Mouse (Mus musculus): ENCODE results near the gene B3gnt9. TPM values are rescaled to one million over a fixed set of nuclear protein-coding genes. Genes with fewer than 3 reads are reported as not detected.

Gene B3gnt9
- polyA plus RNA-seq (2014; fragmentation: Illumina TruSeq; extraction: RNeasy Lipid Tissue Mini Kit (QIAGEN cat#74804); ENCODE audit: low replicate concordance), result 1.2 TPM

DNA sequence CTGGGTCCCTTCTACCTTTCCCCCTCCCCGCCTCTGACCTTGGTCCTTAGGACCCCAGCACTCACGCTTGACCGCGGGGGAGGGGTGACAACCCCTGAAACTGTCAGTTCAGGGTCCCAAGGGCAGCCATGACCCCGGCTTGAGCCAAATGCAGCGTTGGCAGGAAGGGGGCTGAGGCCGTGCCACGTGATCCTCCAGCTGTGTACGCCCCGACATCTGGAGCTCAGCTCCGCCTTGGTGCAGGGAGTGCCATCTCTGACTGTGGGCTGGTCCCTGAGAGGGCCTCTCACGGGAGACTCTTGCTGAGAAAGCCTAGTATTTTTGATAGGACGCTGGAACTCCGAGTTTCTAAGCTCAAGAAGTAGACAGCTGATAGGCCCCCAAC, at the start of gene B3gnt9:
TSS of gene B3gnt9 (minus strand) at position 188 of the 385 bp plus-strand sequence.

DNA sequence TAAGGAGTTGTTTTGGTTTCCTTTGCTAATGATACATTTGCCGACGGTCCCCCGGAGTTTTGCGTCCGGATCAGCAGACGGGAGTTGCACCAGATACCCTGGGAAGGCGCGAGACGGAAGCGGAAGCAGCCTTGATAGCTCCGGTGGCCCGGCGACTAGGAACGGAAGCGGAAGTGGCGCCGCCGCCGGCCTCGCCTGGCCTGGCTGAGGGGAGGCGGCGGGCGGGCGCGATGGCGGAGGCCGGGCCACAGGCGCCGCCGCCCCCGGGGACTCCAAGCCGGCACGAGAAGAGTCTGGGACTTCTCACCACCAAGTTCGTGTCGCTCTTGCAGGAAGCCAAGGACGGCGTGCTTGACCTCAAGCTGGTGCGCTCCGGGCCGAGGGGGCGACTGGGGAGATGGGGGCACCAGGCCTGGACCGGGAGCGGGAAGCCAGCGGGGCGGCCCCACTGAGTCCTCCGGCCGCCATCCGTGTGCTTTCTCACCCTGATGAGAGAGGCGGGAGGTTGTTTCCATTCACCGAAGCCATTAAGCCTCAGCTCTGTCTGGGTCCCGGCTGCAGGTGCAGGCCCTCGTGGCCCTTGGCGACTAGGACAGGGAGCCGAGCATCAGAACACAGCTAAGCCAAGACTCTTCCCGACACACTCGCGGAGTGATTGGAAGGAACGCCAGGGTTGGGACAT, 42.7 kb upstream of the B3gnt9 start, which contains the start of gene E2f4:
TSS of gene E2f4 (plus strand) at position 153 of the 682 bp plus-strand sequence.

DNA sequence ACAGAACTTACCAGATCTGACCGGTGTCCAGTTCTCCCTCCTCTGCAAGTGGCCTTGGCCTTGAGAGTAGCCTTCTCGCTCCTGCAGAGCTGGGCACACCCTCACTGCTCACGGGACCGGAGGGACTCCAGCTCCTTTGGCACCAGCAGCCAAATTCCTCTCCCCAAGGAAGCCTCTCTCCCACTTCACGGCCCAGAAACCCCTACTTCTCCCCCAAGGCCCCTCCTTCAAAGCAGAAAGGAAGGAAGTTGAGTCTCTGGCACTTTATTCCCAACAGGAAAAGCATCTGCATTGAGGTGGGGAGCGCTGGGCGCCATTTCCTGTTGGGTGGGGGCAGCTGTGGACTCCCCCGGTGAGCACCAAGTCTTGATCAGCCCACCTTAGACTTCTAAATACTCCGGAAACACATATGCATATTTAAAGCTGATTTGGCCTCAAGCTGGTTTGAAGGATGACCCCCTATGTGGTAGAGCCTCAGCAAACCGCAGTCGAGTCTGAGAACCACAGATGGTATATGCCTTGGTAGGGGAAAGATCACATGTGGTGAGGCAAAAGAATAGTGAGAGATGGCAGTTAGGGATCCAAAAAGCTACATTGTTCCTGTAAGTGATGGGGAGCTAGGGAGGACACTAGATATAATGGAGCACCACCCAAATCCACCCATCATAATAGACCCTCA, 41.1 kb upstream of the B3gnt9 start, which contains the start of gene Exoc3l:
TSS of gene Exoc3l (minus strand) at position 207 of the 679 bp plus-strand sequence.

DNA sequence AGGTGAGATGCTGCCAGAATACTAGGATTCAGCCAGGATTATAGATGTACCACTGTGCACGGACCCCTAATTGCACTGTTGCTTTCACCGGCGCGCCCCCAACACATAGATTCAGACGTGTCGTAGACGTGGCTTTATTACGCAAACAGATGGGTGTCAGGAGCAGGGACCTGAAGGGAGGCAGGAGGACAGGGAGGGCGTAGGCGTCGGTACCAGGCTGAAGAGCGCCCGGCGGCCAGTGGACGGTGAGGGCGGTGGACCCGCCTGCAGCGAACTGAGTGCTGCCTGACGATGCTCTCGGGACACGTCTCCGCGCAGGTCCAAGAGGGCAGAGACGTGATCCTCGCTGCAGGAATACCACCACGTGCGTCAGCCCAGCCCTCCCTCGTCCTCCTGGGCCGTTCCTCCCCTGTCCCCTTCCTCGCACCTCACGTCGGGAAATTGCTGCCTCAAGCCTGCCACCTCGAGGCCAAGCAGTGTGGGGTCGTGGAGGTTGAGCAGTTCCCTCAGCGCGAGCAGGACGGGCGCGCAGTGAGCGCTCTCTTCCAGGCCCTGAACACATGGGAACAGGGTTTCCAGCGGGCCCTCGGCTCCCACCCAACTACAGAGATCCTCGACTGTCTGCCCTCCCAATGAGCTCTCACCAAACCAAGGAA, 35.0 kb upstream of the B3gnt9 start, which contains the start of gene 4931428F04Rik:
TSS of gene 4931428F04Rik (minus strand) at position 60 of the 656 bp plus-strand sequence.

DNA sequence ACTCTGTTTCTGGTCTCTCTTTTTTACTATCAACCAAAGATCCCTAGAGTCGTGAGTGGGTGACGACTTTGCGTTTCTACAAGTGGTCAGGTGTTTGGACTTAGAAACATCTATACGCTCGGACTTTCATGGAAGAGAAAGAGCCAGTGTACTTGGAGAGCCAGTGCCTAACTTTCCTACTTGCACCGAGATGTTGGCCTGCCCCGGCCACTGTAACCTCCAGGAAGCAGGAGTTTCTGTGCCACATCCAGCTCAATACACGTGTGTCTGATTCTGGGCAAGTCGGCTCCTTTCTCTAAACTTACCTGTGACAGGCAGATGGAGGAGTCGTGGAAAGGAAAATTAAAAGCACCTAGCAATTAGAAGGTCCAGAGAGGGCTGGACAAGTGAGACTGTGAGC, 20.9 kb upstream of the B3gnt9 start, which contains the start of gene Nol3:
TSS of gene Nol3 (plus strand) at position 301 of the 400 bp plus-strand sequence.

DNA sequence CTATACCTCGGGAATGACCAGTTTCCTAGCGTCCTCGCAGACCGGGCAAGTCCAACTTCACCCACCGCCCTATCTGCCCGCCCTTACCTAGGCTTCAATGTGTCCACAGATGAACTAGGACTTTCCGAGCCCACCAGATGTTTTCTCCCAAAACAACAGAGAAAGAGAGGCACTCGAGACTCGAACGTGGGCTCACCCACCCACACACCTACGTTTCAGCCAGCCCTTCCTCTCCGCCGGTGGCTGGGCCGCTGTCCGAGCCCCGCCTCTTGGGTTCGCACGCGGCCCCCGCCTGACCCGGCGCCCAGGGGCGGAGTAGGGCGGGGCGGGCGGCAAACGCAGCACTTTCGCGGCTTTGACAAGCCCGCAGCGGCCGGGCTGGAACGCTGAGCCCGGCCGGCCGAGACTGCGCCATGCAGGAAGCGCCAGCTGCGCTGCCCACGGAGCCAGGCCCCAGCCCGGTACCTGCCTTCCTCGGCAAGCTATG, 14.6 kb upstream of the B3gnt9 start, which contains the start of gene Hsf4:
TSS of gene Hsf4 (plus strand) at position 341 of the 487 bp plus-strand sequence.

DNA sequence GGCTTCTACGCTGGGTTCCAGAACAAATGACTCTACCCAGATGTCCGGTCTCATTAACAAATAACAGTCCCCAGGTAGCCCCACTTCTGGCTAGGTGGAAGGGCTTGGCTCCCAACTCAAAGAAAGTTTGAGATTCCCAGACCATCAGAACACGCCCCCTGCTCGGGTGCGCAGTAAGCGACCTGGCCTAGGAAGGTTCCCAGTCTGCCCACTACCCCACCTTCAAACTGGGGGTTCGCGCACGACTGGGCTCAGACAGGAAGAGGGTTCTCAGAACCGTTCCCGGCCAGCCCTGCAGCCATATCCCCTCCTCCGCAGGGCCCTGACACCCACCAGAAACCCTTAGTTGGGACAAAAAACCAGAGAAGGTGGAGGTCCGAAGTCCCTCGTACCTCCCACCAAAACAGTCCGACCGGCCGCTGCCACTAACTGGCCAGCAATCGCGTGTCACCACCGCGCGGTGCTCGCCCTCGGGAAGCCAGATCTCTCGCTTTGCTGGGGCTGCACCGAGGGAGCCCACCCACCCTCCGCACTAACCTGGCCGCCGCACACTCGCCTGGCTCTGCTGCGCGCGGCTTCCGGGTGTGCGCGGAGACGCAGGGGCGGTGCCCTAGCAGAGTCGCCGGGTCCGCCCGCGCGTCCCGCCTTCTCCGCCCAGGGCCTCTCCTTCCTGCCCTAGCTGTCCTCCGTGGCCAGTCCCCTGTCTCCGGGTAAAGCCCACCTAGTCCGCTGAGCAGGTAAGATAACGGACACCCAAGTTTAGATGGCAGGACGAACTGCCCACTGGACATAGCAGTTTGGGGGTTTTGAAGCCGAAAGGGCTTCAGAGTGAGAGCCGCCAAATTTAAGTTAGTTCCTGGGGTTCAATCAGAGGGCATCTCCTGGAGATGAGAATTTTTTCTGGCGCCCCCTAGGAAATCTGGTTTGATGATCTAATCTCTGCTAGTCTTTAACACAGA, 9.3 kb upstream of the B3gnt9 start, which contains the start of the genes Tradd and Fbxl8:
TSS of gene Tradd (minus strand) at position 586 of the 959 bp plus-strand sequence.
TSS of gene Fbxl8 (plus strand) at position 625 of the 959 bp plus-strand sequence.

DNA sequence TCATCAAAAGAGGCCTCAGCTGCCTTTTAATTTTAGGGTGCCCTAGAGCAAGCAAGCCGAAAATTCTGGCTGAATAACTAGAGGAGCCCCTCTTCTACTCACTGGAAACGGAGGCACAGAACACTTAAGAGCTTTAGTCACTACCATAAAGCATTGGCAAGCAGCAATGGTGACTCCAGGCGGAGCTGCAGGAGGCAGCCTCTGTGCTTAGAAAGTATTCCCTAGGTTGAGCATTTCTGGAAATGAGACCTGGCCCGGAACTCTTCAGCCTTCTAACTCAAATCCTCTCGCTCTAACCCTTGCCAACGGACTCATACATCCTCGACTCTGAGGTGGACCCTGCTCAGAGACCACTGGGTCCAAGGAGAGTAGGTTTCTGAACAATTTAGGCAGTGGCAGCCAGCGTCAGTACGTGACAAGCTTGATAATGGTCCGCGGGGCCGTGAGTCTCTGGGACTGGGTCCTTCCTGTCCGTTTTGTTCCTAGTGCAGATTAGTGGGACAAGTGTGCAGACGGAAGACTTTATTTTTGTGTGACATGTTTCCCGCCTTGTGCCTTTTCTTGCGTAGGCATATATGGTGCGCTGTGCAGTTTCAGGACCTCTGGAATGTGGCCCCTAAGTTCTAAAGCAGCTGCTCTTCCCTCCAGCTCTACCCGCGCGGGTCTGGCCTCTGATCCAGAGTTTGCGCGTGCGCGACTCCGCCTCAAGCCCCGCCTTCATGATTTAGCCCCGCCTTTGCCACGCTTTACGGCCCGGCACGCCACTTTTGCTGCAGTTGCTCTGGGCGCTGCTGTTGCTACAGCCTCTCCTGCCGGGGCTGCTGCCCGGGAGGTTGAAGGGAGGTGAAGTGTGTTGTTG, 30.3 kb downstream of the B3gnt9 start, which contains the start of gene D230025D16Rik:
TSS of gene D230025D16Rik (plus strand) at position 733 of the 859 bp plus-strand sequence.

Other genes starting within 250 kb of the B3gnt9 start
- 3.9 TPM for gene Ces3a, start 206.6 kb downstream of the B3gnt9 start, polyA plus RNA-seq (2014; fragmentation: Illumina TruSeq; extraction: RNeasy Lipid Tissue Mini Kit (QIAGEN cat#74804); ENCODE audit: low replicate concordance)
- not detected for gene Ces3b, start 171.4 kb downstream of the B3gnt9 start, polyA plus RNA-seq (2014; fragmentation: Illumina TruSeq; extraction: RNeasy Lipid Tissue Mini Kit (QIAGEN cat#74804); ENCODE audit: low replicate concordance)
- gene Ces4a, start 123.4 kb downstream of the B3gnt9 start, polyA plus RNA-seq (2014; fragmentation: Illumina TruSeq; extraction: RNeasy Lipid Tissue Mini Kit (QIAGEN cat#74804); ENCODE audit: low replicate concordance), result not detected
- gene Cbfb, start 84.5 kb downstream of the B3gnt9 start, polyA plus RNA-seq (2014; fragmentation: Illumina TruSeq; extraction: RNeasy Lipid Tissue Mini Kit (QIAGEN cat#74804); ENCODE audit: low replicate concordance), result 98.9 TPM
- gene D230025D16Rik, start 30.0 kb downstream of the B3gnt9 start, polyA plus RNA-seq (2014; fragmentation: Illumina TruSeq; extraction: RNeasy Lipid Tissue Mini Kit (QIAGEN cat#74804); ENCODE audit: low replicate concordance), result 25.7 TPM
- gene Tradd, start 9.5 kb upstream of the B3gnt9 start, polyA plus RNA-seq (2014; fragmentation: Illumina TruSeq; extraction: RNeasy Lipid Tissue Mini Kit (QIAGEN cat#74804); ENCODE audit: low replicate concordance), result 2.2 TPM
- gene Fbxl8, start 9.5 kb upstream of the B3gnt9 start, polyA plus RNA-seq (2014; fragmentation: Illumina TruSeq; extraction: RNeasy Lipid Tissue Mini Kit (QIAGEN cat#74804); ENCODE audit: low replicate concordance), result not detected
- gene Hsf4, start 14.6 kb upstream of the B3gnt9 start, polyA plus RNA-seq (2014; fragmentation: Illumina TruSeq; extraction: RNeasy Lipid Tissue Mini Kit (QIAGEN cat#74804); ENCODE audit: low replicate concordance), result not detected
- gene Nol3, start 21.0 kb upstream of the B3gnt9 start, polyA plus RNA-seq (2014; fragmentation: Illumina TruSeq; extraction: RNeasy Lipid Tissue Mini Kit (QIAGEN cat#74804); ENCODE audit: low replicate concordance), result 0.11 TPM
- not detected for gene 4931428F04Rik, start 34.7 kb upstream of the B3gnt9 start, polyA plus RNA-seq (2014; fragmentation: Illumina TruSeq; extraction: RNeasy Lipid Tissue Mini Kit (QIAGEN cat#74804); ENCODE audit: low replicate concordance)
- gene Exoc3l, start 40.9 kb upstream of the B3gnt9 start, polyA plus RNA-seq (2014; fragmentation: Illumina TruSeq; extraction: RNeasy Lipid Tissue Mini Kit (QIAGEN cat#74804); ENCODE audit: low replicate concordance), result not detected
- gene E2f4, start 42.5 kb upstream of the B3gnt9 start, polyA plus RNA-seq (2014; fragmentation: Illumina TruSeq; extraction: RNeasy Lipid Tissue Mini Kit (QIAGEN cat#74804); ENCODE audit: low replicate concordance), result 6.3 TPM
- 3.3 TPM for gene Elmo3, start 50.4 kb upstream of the B3gnt9 start, polyA plus RNA-seq (2014; fragmentation: Illumina TruSeq; extraction: RNeasy Lipid Tissue Mini Kit (QIAGEN cat#74804); ENCODE audit: low replicate concordance)
- 0.19 TPM for gene Lrrc29, start 71.1 kb upstream of the B3gnt9 start, polyA plus RNA-seq (2014; fragmentation: Illumina TruSeq; extraction: RNeasy Lipid Tissue Mini Kit (QIAGEN cat#74804); ENCODE audit: low replicate concordance)
- gene Tmem208, start 71.2 kb upstream of the B3gnt9 start, polyA plus RNA-seq (2014; fragmentation: Illumina TruSeq; extraction: RNeasy Lipid Tissue Mini Kit (QIAGEN cat#74804); ENCODE audit: low replicate concordance), result 9.5 TPM
- 0.11 TPM for gene Fhod1, start 92.8 kb upstream of the B3gnt9 start, polyA plus RNA-seq (2014; fragmentation: Illumina TruSeq; extraction: RNeasy Lipid Tissue Mini Kit (QIAGEN cat#74804); ENCODE audit: low replicate concordance)
- not detected for gene Slc9a5, start 93.7 kb upstream of the B3gnt9 start, polyA plus RNA-seq (2014; fragmentation: Illumina TruSeq; extraction: RNeasy Lipid Tissue Mini Kit (QIAGEN cat#74804); ENCODE audit: low replicate concordance)
- gene Plekhg4, start 118.1 kb upstream of the B3gnt9 start, polyA plus RNA-seq (2014; fragmentation: Illumina TruSeq; extraction: RNeasy Lipid Tissue Mini Kit (QIAGEN cat#74804); ENCODE audit: low replicate concordance), result not detected
- gene Kctd19, start 158.3 kb upstream of the B3gnt9 start, polyA plus RNA-seq (2014; fragmentation: Illumina TruSeq; extraction: RNeasy Lipid Tissue Mini Kit (QIAGEN cat#74804); ENCODE audit: low replicate concordance), result not detected
- not detected for gene Lrrc36, start 158.4 kb upstream of the B3gnt9 start, polyA plus RNA-seq (2014; fragmentation: Illumina TruSeq; extraction: RNeasy Lipid Tissue Mini Kit (QIAGEN cat#74804); ENCODE audit: low replicate concordance)
- gene Tppp3, start 216.4 kb upstream of the B3gnt9 start, polyA plus RNA-seq (2014; fragmentation: Illumina TruSeq; extraction: RNeasy Lipid Tissue Mini Kit (QIAGEN cat#74804); ENCODE audit: low replicate concordance), result not detected
- 0.45 TPM for gene Zdhhc1, start 241.7 kb upstream of the B3gnt9 start, polyA plus RNA-seq (2014; fragmentation: Illumina TruSeq; extraction: RNeasy Lipid Tissue Mini Kit (QIAGEN cat#74804); ENCODE audit: low replicate concordance)